Mouse (Mus musculus) kidney, adult 2 months (tissue): Measurements from ENCODE around the gene AI837181.

ENCODE experiments used
- CTCF ChIP-seq: fragments of 200-500 bp; conservative IDR thresholded peaks from 2 replicates; pipeline ENCODE4 v1.5.1; 2011; ENCODE audit warnings: low read depth, mild to moderate bottlenecking, control low read depth, low read length, moderate library complexity, mixed read lengths; ENCODE audit not compliant: insufficient read depth, insufficient read length
- POLR2A ChIP-seq: fragments of 200-500 bp; IDR thresholded peaks from one replicate; pipeline ENCODE4 v1.6.1; 2011; ENCODE audit warnings: low read depth, low read length, control low read depth

DNA sequence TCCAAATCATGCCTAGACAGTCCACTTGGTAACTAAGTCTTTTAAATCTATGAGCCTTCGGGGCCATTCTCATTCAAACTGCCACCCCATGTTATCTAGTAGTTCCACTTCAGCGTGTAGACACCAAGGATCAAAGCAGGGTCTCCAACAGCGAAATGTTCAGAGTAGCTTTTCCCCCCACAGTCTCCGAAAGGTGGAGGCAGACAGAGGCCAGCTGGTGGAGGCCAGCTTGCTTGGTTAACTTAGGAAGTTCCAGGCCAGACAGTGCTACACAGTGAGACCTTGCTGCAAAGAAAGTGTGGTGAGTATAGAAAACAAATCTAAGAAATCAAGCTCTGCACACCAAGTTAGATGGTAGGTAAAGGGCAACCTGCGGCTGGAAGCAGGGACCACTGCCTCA, 14.3 kb upstream of the AI837181 start:
- TF ChIP-seq CTCF (no peak), POLR2A (no peak)
